Mouse (Mus musculus) embryonic facial prominence, embryonic 12.5 days (tissue): ENCODE results near the gene Gtsf1. TPM values are rescaled to one million over a fixed set of nuclear protein-coding genes. Genes with fewer than 3 reads are reported as not detected.

Experiments
- ATAC-seq: fragments of 200-750 bp; cut with Nextera tagmentation; 2 replicates; pipeline ENCODE4 v1.8.0; 2017; ENCODE audit not compliant: insufficient number of reproducible peaks, insufficient read depth, low FRiP score, low TSS enrichment
- H3K27ac ChIP-seq: fragments of 300-500 bp; sonication (generic); 2 replicates; pipeline ENCODE4 v1.5.1; 2016; ENCODE audit warnings: mild to moderate bottlenecking
- H3K27me3 ChIP-seq: fragments of 300-500 bp; sonication (generic); 2 replicates; pipeline ENCODE4 v1.6.1; 2016; ENCODE audit warnings: mild to moderate bottlenecking, moderate library complexity
- H3K36me3 ChIP-seq: fragments of 300-500 bp; sonication (generic); 2 replicates; pipeline ENCODE4 v1.6.1; 2016; ENCODE audit warnings: mild to moderate bottlenecking
- H3K4me1 ChIP-seq: fragments of 300-500 bp; sonication (generic); 2 replicates; pipeline ENCODE4 v1.6.1; 2016
- H3K4me2 ChIP-seq: fragments of 300-500 bp; sonication (generic); replicated peaks from 2 replicates; pipeline ENCODE4 v1.6.1; 2016; ENCODE audit warnings: mild to moderate bottlenecking, moderate library complexity
- H3K4me3 ChIP-seq: fragments of 300-500 bp; sonication (generic); 2 replicates; pipeline ENCODE4 v1.5.1; 2016; ENCODE audit warnings: mild to moderate bottlenecking
- H3K9ac ChIP-seq: fragments of 300-500 bp; sonication (generic); 2 replicates; pipeline ENCODE4 v1.6.1; 2016; ENCODE audit warnings: mild to moderate bottlenecking, moderate library complexity
- H3K9me3 ChIP-seq: fragments of 300-500 bp; sonication (generic); 2 replicates; pipeline ENCODE4 v1.6.1; 2016; ENCODE audit warnings: mild to moderate bottlenecking, moderate library complexity
- WGBS: fragments of 180-500 bp; shearing (Covaris S2); methylation state at CpG from one replicate; pipeline ENCODE4 v1.1.7; 2016; 5-methylcytosine and 5-hydroxymethylcytosine counted together
- polyA plus RNA-seq: library from polyadenylated mRNA; unstranded; fragments of >200 nt; fragmentation: Nextera tagmentation; extraction: Ambion mirVana; gene quantifications from 2 replicates; pipeline ENCODE4 v1.2.1, GENCODE M21; 2016

The Gtsf1 gene
- polyA plus RNA-seq, 1 experiment from 2014 or later, result not detected

- Histone ChIP-seq H3K9me3 (no peaks in the 10 kb centered on the region), H3K4me1 (peaks cover 10% of the 10 kb centered on the region), H3K27me3 (no peaks in the 10 kb centered on the region), H3K36me3 (peaks cover 76% of the 10 kb centered on the region), H3K4me2 (no peak overlapping the region), H3K4me3 (no peak overlapping the region), H3K9ac (no peak overlapping the region), H3K27ac (no peak overlapping the region)
- WGBS, result 94% methylated on average over 11 of the region's 11 CpGs
- no peak for ATAC-seq
Observed at GRCm38 (mm10) chr15:103353511-103354256, 76.6 kb downstream of the Gtsf1 start.

- Histone ChIP-seq H3K36me3 (peaks cover 84% of the 10 kb centered on the region), H3K4me3 (no peak overlapping the region), H3K9ac (no peak overlapping the region), H3K27me3 (no peaks in the 10 kb centered on the region), H3K4me2 (no peak overlapping the region), H3K9me3 (no peaks in the 10 kb centered on the region), H3K27ac (no peak overlapping the region), H3K4me1 (peaks cover 2% of the 10 kb centered on the region)
- no peak; the same call in 1 of the 2 replicates for ATAC-seq
- 52% methylated on average over 4 of the region's 4 CpGs for WGBS
Observed at GRCm38 (mm10) chr15:103352856-103353255, 77.4 kb downstream of the Gtsf1 start.

Other genes starting within 250 kb of the Gtsf1 start
- gene Cbx5, start 190.7 kb downstream of the Gtsf1 start, polyA plus RNA-seq, result 173 and 176 TPM in 2 replicates
- 1,204 and 1,244 TPM in 2 replicates for gene Hnrnpa1, start 190.0 kb downstream of the Gtsf1 start, polyA plus RNA-seq
- gene Nfe2, start 172.1 kb downstream of the Gtsf1 start, polyA plus RNA-seq, result 4.9 and 5.2 TPM in 2 replicates
- gene Copz1, start 157.8 kb downstream of the Gtsf1 start, polyA plus RNA-seq, result 257 and 268 TPM in 2 replicates
- 0.47 and 0.67 TPM in 2 replicates for gene Gpr84, start 119.9 kb downstream of the Gtsf1 start, polyA plus RNA-seq
- gene Zfp385a, start 90.4 kb downstream of the Gtsf1 start, polyA plus RNA-seq, result 12.6 and 14.5 TPM in 2 replicates
- gene Itga5, start 63.7 kb downstream of the Gtsf1 start, polyA plus RNA-seq, result 49.4 and 50.9 TPM in 2 replicates
- gene Gtsf2, start 18.0 kb upstream of the Gtsf1 start, polyA plus RNA-seq, result not detected in 2 replicates
- gene Nckap1l, start 23.3 kb upstream of the Gtsf1 start, polyA plus RNA-seq, result 1.6 and 1.9 TPM in 2 replicates
- gene Pde1b, start 72.6 kb upstream of the Gtsf1 start, polyA plus RNA-seq, result 8.2 and 9.1 TPM in 2 replicates
- 21.1 and 22.6 TPM in 2 replicates for gene Ppp1r1a, start 107.5 kb upstream of the Gtsf1 start, polyA plus RNA-seq
- not detected in 2 replicates for gene Glycam1, start 134.6 kb upstream of the Gtsf1 start, polyA plus RNA-seq